Mouse (Mus musculus): ENCODE data around the gene Ntsr2. TPM values are rescaled to one million over a fixed set of nuclear protein-coding genes. Genes with fewer than 3 reads are reported as not detected.

Ntsr2 gene
- polyA plus RNA-seq, 1 experiment: not detected

DNA sequence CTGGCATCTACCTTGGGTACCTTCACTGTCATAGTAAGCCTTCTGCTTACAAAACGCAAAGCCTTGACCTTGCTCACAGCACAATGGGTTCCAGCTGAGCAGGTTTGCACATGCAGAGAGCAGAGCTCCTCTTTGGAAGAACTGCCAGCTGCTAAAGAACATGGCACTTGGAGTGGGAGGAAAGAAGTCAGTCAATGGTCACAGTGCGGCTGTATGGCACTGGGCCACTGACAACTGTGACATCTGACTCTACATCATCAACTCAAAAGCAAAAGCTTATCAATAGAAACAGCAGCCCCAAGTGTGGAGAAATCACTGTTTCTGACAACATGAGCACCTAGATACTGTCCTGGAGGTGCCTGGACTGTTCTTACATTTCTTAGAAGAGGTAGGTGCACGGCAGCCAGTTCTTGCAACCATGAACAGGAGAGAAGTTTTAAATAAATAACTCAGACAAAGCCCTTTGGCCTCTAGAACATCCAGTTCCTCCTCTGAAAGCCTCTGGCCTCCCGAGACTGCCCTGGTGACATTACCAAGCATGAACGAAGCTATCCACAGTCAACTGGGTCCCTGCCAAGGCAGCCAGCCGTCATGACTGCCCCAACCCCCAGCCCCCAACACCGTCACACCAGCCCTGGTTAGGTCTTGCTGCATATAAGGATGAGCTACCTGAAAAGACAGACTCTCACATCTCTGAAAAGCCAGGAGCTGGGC lies 22.9 kb upstream of the Ntsr2 start:
- TF ChIP-seq CTCF (IDR thresholded peaks at IDR 0.05; ENCODE audit: insufficient read depth, low read depth, low read length) (no peak), POLR2A (IDR thresholded peaks at IDR 0.05; ENCODE audit: insufficient read depth, low read depth, low read length) (no peak)
- WGBS: 59% methylated on average over 7 of the region's 7 CpGs
- Histone ChIP-seq H3K27ac (ENCODE audit: insufficient read depth, low read depth, low read length) (no peak overlapping the region), H3K4me3 (ENCODE audit: insufficient read depth, low read depth, low read length) (no peak overlapping the region), H3K4me1 (ENCODE audit: control insufficient read depth, insufficient read depth, low read length) (0 out of 2 replicates have a peak, but pooled peaks cover 2% of the 10 kb centered on the region)

DNA sequence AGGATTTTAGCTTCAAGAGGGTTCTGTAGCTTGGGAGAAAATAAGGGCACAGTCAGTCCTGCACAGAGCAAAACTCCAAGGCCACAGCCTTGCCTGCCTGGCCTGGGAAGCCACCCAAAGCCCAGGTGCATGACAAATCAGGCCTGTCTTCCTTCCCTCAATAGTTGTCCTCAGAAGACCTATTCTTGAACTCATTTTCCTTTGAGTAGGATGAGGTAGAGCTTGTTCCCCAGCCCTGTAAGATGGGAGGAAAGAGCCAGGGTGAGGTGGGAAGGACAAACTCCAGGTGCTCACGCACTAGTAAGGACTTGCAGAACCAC lies 22.4 kb upstream of the Ntsr2 start:
- 0 out of 2 replicates have a peak, but pooled peaks cover 2% of the 10 kb centered on the region for H3K4me1 ChIP-seq (ENCODE audit: control insufficient read depth, insufficient read depth, low read length)
- H3K27ac ChIP-seq (ENCODE audit: insufficient read depth, low read depth, low read length): no peak overlapping the region
- no peak for TF ChIP-seq POLR2A (IDR thresholded peaks at IDR 0.05; ENCODE audit: insufficient read depth, low read depth, low read length)
- no peak for TF ChIP-seq CTCF (IDR thresholded peaks at IDR 0.05; ENCODE audit: insufficient read depth, low read depth, low read length)
- 97% methylated on average over 1 of the region's 1 CpGs for WGBS
- H3K4me3 ChIP-seq (ENCODE audit: insufficient read depth, low read depth, low read length): no peak overlapping the region

DNA sequence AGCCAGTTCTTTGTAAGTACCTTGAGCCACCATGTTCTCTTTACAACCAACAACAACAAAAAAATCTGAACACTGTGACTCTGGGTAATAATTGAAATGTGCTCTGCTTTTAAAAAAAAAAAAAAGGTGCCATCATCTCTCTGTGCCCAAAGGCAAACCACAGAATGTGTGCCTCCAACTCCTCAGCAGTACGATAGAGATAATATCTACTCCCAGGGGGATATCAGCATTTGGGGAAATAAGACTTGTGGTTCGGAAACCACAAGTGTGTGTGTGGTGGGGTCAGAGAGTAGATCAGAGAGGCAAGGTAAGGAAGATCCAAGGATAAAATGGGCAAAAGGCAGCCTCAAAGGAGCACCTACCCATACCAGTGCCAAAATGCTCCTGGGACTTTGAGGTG lies 21.8 kb upstream of the Ntsr2 start:
- 93% methylated on average over 2 of the region's 2 CpGs for whole genome bisulfite sequencing
- Histone ChIP-seq H3K27ac (ENCODE audit: insufficient read depth, low read depth, low read length) (no peak overlapping the region), H3K4me1 (ENCODE audit: control insufficient read depth, insufficient read depth, low read length) (0 out of 2 replicates have a peak, but pooled peaks cover 2% of the 10 kb centered on the region), H3K4me3 (ENCODE audit: insufficient read depth, low read depth, low read length) (no peak overlapping the region)
- TF ChIP-seq CTCF (IDR thresholded peaks at IDR 0.05; ENCODE audit: insufficient read depth, low read depth, low read length) (no peak), POLR2A (IDR thresholded peaks at IDR 0.05; ENCODE audit: insufficient read depth, low read depth, low read length) (no peak)

DNA sequence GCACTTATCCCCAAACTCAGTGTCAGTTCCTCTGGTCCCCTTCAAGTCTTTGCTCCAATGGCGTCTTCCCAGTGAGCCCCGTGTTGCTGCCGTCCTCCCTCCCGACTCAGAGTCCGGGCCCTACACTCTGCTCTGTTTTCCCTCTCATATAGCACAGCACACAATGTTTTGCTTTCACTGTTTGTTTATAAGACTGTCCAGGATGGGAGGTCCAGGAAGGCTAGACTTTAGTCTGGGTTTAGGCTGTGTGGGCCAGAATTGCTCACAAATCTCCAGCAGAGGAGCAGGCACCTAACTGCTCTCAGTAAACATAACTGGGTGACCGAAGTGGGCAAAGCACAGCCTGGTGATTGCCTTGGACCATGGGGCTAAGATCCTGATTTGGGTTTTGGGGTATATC lies 19.9 kb upstream of the Ntsr2 start:
- no peak overlapping the region for H3K4me3 ChIP-seq (ENCODE audit: insufficient read depth, low read depth, low read length)
- H3K4me1 ChIP-seq (ENCODE audit: control insufficient read depth, insufficient read depth, low read length): 0 out of 2 replicates have a peak, but pooled peaks cover 2% of the 10 kb centered on the region
- no peak for TF ChIP-seq POLR2A (IDR thresholded peaks at IDR 0.05; ENCODE audit: insufficient read depth, low read depth, low read length)
- TF ChIP-seq CTCF (IDR thresholded peaks at IDR 0.05; ENCODE audit: insufficient read depth, low read depth, low read length): no peak
- WGBS: 96% methylated on average over 6 of the region's 6 CpGs
- H3K27ac ChIP-seq (ENCODE audit: insufficient read depth, low read depth, low read length): no peak overlapping the region

DNA sequence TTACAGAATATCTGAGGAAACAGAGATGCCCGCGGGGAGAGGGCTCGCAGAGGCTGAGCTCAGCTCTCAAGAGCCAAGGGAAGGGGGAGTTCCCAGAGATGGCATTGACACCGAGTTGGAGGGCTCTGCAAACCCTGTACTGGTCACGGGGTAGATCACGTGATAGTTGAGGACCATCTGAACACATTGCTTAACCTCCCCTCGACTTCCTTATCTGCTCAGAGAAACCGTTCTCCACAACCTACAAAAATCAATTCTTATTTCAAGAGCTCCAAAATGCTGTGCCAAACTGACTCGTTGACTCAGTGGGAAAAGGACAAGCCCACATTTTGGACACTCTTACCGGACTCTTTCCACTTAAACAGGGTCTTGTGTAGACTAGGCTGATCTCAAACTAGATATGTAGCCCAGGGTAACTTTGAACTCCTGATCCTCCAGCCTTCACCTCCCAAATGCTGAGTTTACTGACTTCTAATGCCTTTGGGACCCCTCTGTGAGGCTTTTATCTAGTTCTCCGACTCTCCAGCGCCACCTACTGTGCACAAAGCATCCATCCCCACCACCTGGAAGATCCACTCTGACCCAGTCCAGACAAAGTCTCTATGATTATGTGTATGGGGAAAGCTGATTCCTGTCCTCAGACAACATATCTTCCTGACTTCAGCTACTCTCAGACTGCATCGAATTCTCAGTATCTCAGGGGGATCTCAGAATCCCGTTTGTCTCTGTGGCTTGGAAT lies 18.9 kb upstream of the Ntsr2 start:
- WGBS: 59% methylated on average over 14 of the region's 14 CpGs
- no peak overlapping the region for H3K27ac ChIP-seq (ENCODE audit: insufficient read depth, low read depth, low read length)
- no peak overlapping the region for H3K4me3 ChIP-seq (ENCODE audit: insufficient read depth, low read depth, low read length)

DNA sequence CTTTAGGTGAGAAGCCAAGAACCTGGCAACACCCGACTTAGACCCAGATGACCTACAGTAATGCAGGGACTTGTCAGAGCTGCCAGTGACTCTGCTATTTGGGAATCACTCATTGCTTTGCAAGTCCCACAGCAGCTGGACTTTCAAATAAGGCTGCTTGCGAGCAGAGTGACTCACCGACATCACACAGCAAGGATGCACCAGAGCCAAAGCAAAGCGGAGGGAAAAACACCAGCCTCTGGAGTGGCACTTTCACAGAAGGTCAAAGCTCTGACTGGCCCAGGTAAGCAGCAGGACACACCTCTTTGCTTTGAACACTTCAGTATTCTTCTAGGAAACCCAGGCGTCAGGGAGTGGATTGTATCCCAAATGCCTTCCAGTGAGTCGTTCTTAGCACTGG lies 17.4 kb upstream of the Ntsr2 start:
- Histone ChIP-seq H3K4me1 (ENCODE audit: control insufficient read depth, insufficient read depth, low read length) (no peaks in the 10 kb centered on the region), H3K4me3 (ENCODE audit: insufficient read depth, low read depth, low read length) (no peak overlapping the region), H3K27ac (ENCODE audit: insufficient read depth, low read depth, low read length) (no peak overlapping the region)
- 67% methylated on average over 6 of the region's 6 CpGs for WGBS
- no peak for TF ChIP-seq CTCF (IDR thresholded peaks at IDR 0.05; ENCODE audit: insufficient read depth, low read depth, low read length)
- TF ChIP-seq POLR2A (IDR thresholded peaks at IDR 0.05; ENCODE audit: insufficient read depth, low read depth, low read length): no peak

More for the DNA sequence above, 18.9 kb upstream of the Ntsr2 start:
- H3K4me1 ChIP-seq (ENCODE audit: control insufficient read depth, insufficient read depth, low read length): 0 out of 2 replicates have a peak, but pooled peaks cover 2% of the 10 kb centered on the region
- TF ChIP-seq CTCF (IDR thresholded peaks at IDR 0.05; ENCODE audit: insufficient read depth, low read depth, low read length) (0 out of 2 replicates have a peak, but pooled peaks have one; percentile 24), POLR2A (IDR thresholded peaks at IDR 0.05; ENCODE audit: insufficient read depth, low read depth, low read length) (no peak)

DNA sequence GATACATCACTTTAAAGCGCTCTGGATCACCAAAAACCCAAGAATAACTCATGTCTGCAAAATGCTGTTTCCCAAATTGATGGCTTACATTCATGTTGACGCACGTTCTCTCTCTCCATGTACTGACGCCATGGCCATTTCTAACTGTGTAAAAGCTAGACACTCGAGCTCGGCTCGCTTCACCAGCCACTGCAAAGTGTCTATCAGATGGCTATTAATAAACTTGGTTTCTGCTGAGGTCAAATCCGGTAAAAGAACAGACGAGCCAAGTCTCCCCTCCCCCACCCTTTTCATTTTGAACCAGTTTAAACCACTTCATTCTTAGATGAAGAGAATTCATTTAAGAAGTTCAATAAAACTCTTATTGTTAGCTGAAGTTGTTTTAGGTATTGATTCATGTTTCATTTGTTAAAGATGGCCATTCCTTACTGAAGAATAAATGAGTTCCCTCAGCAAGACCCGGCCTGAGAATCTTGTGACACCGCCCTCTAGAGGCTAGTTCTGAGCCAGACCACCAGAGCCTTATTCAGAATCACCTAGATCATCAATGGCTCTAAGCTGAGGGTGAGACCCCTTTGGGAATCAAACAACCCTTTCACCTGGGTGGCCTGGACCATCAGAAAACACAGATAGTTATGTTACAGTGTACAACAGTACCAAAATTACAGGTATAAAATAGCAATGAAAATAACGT lies 14.0 kb upstream of the Ntsr2 start:
- Histone ChIP-seq H3K4me3 (ENCODE audit: insufficient read depth, low read depth, low read length) (no peak overlapping the region), H3K27ac (ENCODE audit: insufficient read depth, low read depth, low read length) (no peak overlapping the region), H3K4me1 (ENCODE audit: control insufficient read depth, insufficient read depth, low read length) (peaks cover 7% of the 10 kb centered on the region)
- no peak for TF ChIP-seq POLR2A (IDR thresholded peaks at IDR 0.05; ENCODE audit: insufficient read depth, low read depth, low read length)
- TF ChIP-seq CTCF (IDR thresholded peaks at IDR 0.05; ENCODE audit: insufficient read depth, low read depth, low read length): no peak
- WGBS: 73% methylated on average over 12 of the region's 12 CpGs

DNA sequence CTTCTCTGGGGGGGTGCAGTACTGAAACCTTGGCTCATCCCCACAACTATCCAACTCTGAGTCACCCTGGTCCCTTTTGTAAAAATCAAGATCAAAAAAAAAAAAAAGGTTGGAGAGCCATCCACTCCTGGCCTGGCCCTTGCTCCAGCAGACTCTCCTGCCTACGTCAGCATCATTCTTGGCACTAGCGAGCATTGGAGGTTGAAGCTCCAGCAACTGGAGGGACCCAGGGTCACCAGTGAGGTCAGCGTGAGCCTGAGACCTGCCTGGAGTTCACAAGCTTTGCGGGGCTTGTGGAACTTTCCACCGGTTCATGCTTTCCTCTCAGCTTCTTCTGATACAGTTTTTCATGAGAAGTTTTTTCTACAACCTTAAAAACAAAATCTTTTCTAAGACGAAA lies 13.1 kb upstream of the Ntsr2 start:
- H3K27ac ChIP-seq (ENCODE audit: insufficient read depth, low read depth, low read length): no peak overlapping the region
- no peak overlapping the region for H3K4me3 ChIP-seq (ENCODE audit: insufficient read depth, low read depth, low read length)
- H3K4me1 ChIP-seq (ENCODE audit: control insufficient read depth, insufficient read depth, low read length): peaks cover 10% of the 10 kb centered on the region
- WGBS: 96% methylated on average over 6 of the region's 6 CpGs
- TF ChIP-seq CTCF (IDR thresholded peaks at IDR 0.05; ENCODE audit: insufficient read depth, low read depth, low read length) (no peak), POLR2A (IDR thresholded peaks at IDR 0.05; ENCODE audit: insufficient read depth, low read depth, low read length) (no peak)

DNA sequence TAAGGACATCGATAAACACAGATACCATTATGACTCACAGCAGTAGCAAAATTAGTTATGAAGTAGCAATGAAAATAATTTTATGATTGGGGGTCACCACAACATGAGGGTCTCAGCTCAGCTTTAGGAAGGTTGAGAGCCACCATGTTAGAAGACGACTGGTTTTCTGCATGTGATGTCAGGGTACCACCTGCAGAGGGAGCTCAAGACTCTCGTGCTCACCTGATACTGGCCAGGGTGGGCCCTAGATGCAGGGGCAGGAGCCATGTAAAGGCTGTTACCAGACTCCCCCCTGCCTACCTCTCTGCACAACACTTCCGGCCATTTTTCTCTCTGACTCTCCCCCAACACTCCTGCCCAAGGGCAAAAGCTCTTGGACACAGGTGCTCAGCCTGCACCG lies 11.2 kb upstream of the Ntsr2 start:
- TF ChIP-seq POLR2A (IDR thresholded peaks at IDR 0.05; ENCODE audit: insufficient read depth, low read depth, low read length) (no peak), CTCF (IDR thresholded peaks at IDR 0.05; ENCODE audit: insufficient read depth, low read depth, low read length) (no peak)
- Histone ChIP-seq H3K4me3 (ENCODE audit: insufficient read depth, low read depth, low read length) (no peak overlapping the region), H3K27ac (ENCODE audit: insufficient read depth, low read depth, low read length) (no peak overlapping the region), H3K4me1 (ENCODE audit: control insufficient read depth, insufficient read depth, low read length) (peaks cover 13% of the 10 kb centered on the region)
- WGBS: 76% methylated on average over 5 of the region's 5 CpGs
